Mouse (Mus musculus) lung, postnatal 10 days (tissue): Measurements from ENCODE around the gene Prepl.

Experiments
- DNase-seq: peaks from one replicate; pipeline ENCODE4 v3.0.0; 2021

The Prepl gene

GRCm38 (mm10) chr17:85090120-85091099 lies at the start of gene Prepl, which contains the start of gene Camkmt:
TSS of gene Prepl (minus strand) at chr17:85090241.
TSS of gene Camkmt (plus strand) at chr17:85090552.
- peak; percentile 98 for DNase-seq

- no peak for DNase-seq
Observed at GRCm38 (mm10) chr17:85138393-85138792, 48.4 kb upstream of the Prepl start.

- peak; percentile 52 for DNase-seq
Observed at GRCm38 (mm10) chr17:85116643-85117042, 26.6 kb upstream of the Prepl start.

GRCm38 (mm10) chr17:85113441-85113840 lies 23.4 kb upstream of the Prepl start:
- no peak for DNase-seq

- DNase-seq: no peak
Observed at GRCm38 (mm10) chr17:85110640-85111039, 20.6 kb upstream of the Prepl start.

GRCm38 (mm10) chr17:85103310-85103709 lies 13.3 kb upstream of the Prepl start:
- no peak for DNase-seq

GRCm38 (mm10) chr17:85101751-85102150 lies 11.7 kb upstream of the Prepl start:
- DNase-seq: no peak

GRCm38 (mm10) chr17:85100232-85100631 lies 10.2 kb upstream of the Prepl start:
- DNase-seq: no peak

GRCm38 (mm10) chr17:85098677-85099323 lies 8.8 kb upstream of the Prepl start:
- DNase-seq: no peak

- no peak for DNase-seq
Observed at GRCm38 (mm10) chr17:85096396-85096795, 6.4 kb upstream of the Prepl start.

GRCm38 (mm10) chr17:85091762-85092161 lies 1.7 kb upstream of the Prepl start:
- DNase-seq: no peak

GRCm38 (mm10) chr17:85089621-85090020 lies 420 bp downstream of the Prepl start:
- peak; percentile 4 for DNase-seq

- DNase-seq: peak; percentile 18
Observed at GRCm38 (mm10) chr17:85089011-85089410, 1.0 kb downstream of the Prepl start.

GRCm38 (mm10) chr17:85088401-85088800 lies 1.6 kb downstream of the Prepl start:
- DNase-seq: no peak

GRCm38 (mm10) chr17:85087591-85087990 lies 2.5 kb downstream of the Prepl start:
- no peak for DNase-seq

GRCm38 (mm10) chr17:85086501-85086900 lies 3.5 kb downstream of the Prepl start:
- no peak for DNase-seq

- no peak for DNase-seq
Observed at GRCm38 (mm10) chr17:85085335-85085734, 4.7 kb downstream of the Prepl start.

GRCm38 (mm10) chr17:85080781-85081180 lies 9.3 kb downstream of the Prepl start:
- no peak for DNase-seq

GRCm38 (mm10) chr17:85079276-85079675 lies 10.8 kb downstream of the Prepl start:
- DNase-seq: no peak

- no peak for DNase-seq
Observed at GRCm38 (mm10) chr17:85074083-85074482, 16.0 kb downstream of the Prepl start.

GRCm38 (mm10) chr17:85073214-85073613 lies 16.8 kb downstream of the Prepl start:
- DNase-seq: no peak

- DNase-seq: no peak
Observed at GRCm38 (mm10) chr17:85072383-85072782, 17.7 kb downstream of the Prepl start.

GRCm38 (mm10) chr17:85071088-85071775 lies 18.8 kb downstream of the Prepl start:
- DNase-seq: no peak
